Mouse (Mus musculus): ENCODE measurements around the gene Gja4. TPM values are rescaled to one million over a fixed set of nuclear protein-coding genes. Genes with fewer than 3 reads are reported as not detected.

Gja4 gene
- polyA plus RNA-seq (2014; fragmentation: Nextera tagmentation; extraction: Ambion mirVana): 12.3 and 13.9 TPM in 2 replicates

- peak; percentile 85 for DNase-seq (ENCODE audit: low spot score)
- peaks cover 7% of the 10 kb centered on the region; the same call in 1 of the 2 replicates for H3K27me3 ChIP-seq (ENCODE audit: control insufficient read depth, insufficient read depth, low read length)
- H3K4me2 ChIP-seq (ENCODE audit: low read depth, low read length, severe bottlenecking): peak within 1 kb of the TSS; percentile 92
- H3K9me3 ChIP-seq (ENCODE audit: control insufficient read depth, low read length): no peaks in the 10 kb centered on the region
- under 1% methylated on average over 25 of the region's 25 CpGs for WGBS
- peaks cover 7% of the 10 kb centered on the region for H3K4me1 ChIP-seq (replicated peaks; ENCODE audit: control insufficient read depth, insufficient read depth, low read length)
- peak within 1 kb of the TSS; percentile 43 for H3K4me3 ChIP-seq (ENCODE audit: low read depth, low read length)
- no peaks in the 10 kb centered on the region for H3K36me3 ChIP-seq (ENCODE audit: control insufficient read depth, insufficient read depth, low read length)
- peak within 1 kb of the TSS; percentile 58 for H3K9ac ChIP-seq (ENCODE audit: low read length)
- no peak within 1 kb of the TSS for H3K27ac ChIP-seq (ENCODE audit: low read depth, low read length)
- ATAC-seq (replicated peaks; ENCODE audit: low FRiP score): peak; percentile 82
Observed at GRCm38 (mm10) chr4:127313861-127314260, at the start of gene Gja4. Gene Gja4, minus strand, starts transcription at chr4:127314039.

DNA sequence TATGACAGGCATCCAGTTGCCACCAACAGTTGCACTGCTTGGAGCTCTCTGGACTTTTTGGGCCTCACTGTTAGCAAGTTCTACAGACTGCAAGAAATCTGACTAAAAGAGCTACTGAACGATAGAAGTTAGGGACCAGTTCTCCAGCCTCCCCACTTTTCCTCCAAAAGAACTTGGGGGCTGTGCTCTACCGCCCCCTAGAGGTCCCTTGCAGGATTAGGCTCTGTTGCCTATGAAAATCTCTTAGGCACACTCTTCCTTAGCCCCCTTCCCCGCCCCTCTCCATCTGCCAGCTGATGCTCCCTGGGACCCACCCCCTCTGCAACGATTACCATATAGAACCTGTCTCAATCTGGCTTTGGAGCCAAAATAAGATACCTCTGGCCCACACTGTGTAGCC lies 49.5 kb upstream of the Gja4 start:
- 61% methylated on average over 4 of the region's 4 CpGs for WGBS
- no peak for DNase-seq (ENCODE audit: low spot score)

DNA sequence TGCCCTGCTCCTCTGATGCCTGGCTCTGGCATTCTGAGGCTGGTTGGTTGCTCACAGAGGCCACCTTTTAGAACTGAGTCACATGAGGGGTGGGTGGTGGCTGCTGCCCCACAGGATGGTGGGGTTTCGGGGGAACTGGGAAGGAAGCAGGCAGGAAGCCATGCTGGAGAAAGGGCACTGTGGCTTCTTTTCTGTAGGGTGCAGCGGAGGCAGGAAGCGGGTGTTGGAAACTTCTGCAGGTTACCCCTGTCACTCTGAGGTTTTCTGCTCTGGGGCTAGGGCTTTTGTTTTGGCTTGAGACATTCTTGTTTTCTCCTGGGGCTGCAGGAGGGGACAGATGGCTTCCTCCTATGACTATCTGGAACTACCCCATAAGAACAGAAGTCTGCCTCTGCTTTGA lies 48.7 kb upstream of the Gja4 start:
- 77% methylated on average over 2 of the region's 3 CpGs for WGBS
- Histone ChIP-seq H3K4me1 (replicated peaks; ENCODE audit: control insufficient read depth, insufficient read depth, low read length) (no peaks in the 10 kb centered on the region; the same call in 1 of the 2 replicates), H3K27me3 (ENCODE audit: control insufficient read depth, insufficient read depth, low read length) (no peaks in the 10 kb centered on the region), H3K36me3 (ENCODE audit: control insufficient read depth, insufficient read depth, low read length) (no peaks in the 10 kb centered on the region), H3K9ac (ENCODE audit: low read length) (no peak overlapping the region), H3K27ac (ENCODE audit: low read depth, low read length) (no peak overlapping the region), H3K9me3 (ENCODE audit: control insufficient read depth, low read length) (no peaks in the 10 kb centered on the region), H3K4me3 (ENCODE audit: low read depth, low read length) (no peak overlapping the region), H3K4me2 (ENCODE audit: low read depth, low read length, severe bottlenecking) (no peak overlapping the region)
- ATAC-seq (replicated peaks; ENCODE audit: low FRiP score): no peak
- DNase-seq (ENCODE audit: low spot score): no peak

More for the DNA sequence above, 49.5 kb upstream of the Gja4 start:
- H3K9me3 ChIP-seq (ENCODE audit: control insufficient read depth, low read length): no peaks in the 10 kb centered on the region
- no peaks in the 10 kb centered on the region for H3K4me1 ChIP-seq (replicated peaks; ENCODE audit: control insufficient read depth, insufficient read depth, low read length)
- no peak overlapping the region for H3K27ac ChIP-seq (ENCODE audit: low read depth, low read length)
- H3K27me3 ChIP-seq (ENCODE audit: control insufficient read depth, insufficient read depth, low read length): no peaks in the 10 kb centered on the region
- no peaks in the 10 kb centered on the region for H3K36me3 ChIP-seq (ENCODE audit: control insufficient read depth, insufficient read depth, low read length)
- H3K9ac ChIP-seq (ENCODE audit: low read length): no peak overlapping the region
- no peak overlapping the region for H3K4me2 ChIP-seq (ENCODE audit: low read depth, low read length, severe bottlenecking)
- H3K4me3 ChIP-seq (ENCODE audit: low read depth, low read length): no peak overlapping the region
- ATAC-seq (replicated peaks; ENCODE audit: low FRiP score): no peak

DNA sequence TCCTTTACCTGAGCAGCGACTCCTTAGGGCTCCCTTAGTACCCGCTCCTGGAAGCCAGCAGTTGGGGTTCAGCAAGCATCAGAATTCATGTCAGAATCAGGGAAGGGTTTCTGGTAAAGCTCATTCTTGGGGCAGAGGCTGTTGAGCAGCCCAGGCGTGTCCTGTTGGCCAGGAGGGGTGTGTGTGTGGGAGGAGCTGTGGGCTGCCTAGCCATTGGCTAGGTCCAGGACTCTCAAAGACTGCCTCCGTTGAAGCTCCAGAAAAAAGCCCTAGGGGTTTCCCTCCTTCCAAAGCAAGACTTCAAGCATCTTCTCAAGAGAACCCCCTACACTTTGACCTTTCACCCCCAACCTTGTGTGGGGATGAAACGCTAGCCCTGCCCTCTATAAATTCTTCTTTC lies 44.2 kb upstream of the Gja4 start, which contains the start of gene Gjb5:
Gjb5 (minus strand) TSS at position 164 of the 400 bp plus-strand sequence.
- Histone ChIP-seq H3K4me1 (replicated peaks; ENCODE audit: control insufficient read depth, insufficient read depth, low read length) (no peaks in the 10 kb centered on the region; the same call in 1 of the 2 replicates), H3K4me3 (ENCODE audit: low read depth, low read length) (no peak within 1 kb of the TSS), H3K36me3 (ENCODE audit: control insufficient read depth, insufficient read depth, low read length) (no peaks in the 10 kb centered on the region), H3K9me3 (ENCODE audit: control insufficient read depth, low read length) (no peaks in the 10 kb centered on the region), H3K27me3 (ENCODE audit: control insufficient read depth, insufficient read depth, low read length) (no peaks in the 10 kb centered on the region), H3K9ac (ENCODE audit: low read length) (no peak within 1 kb of the TSS), H3K27ac (ENCODE audit: low read depth, low read length) (no peak within 1 kb of the TSS), H3K4me2 (ENCODE audit: low read depth, low read length, severe bottlenecking) (no peak within 1 kb of the TSS)
- 25% methylated on average over 5 of the region's 5 CpGs for WGBS
- no peak for DNase-seq (ENCODE audit: low spot score)
- no peak for ATAC-seq (replicated peaks; ENCODE audit: low FRiP score)

- Histone ChIP-seq H3K36me3 (ENCODE audit: control insufficient read depth, insufficient read depth, low read length) (no peaks in the 10 kb centered on the region), H3K27ac (ENCODE audit: low read depth, low read length) (no peak overlapping the region), H3K4me2 (ENCODE audit: low read depth, low read length, severe bottlenecking) (no peak overlapping the region), H3K27me3 (ENCODE audit: control insufficient read depth, insufficient read depth, low read length) (no peaks in the 10 kb centered on the region), H3K9me3 (ENCODE audit: control insufficient read depth, low read length) (no peaks in the 10 kb centered on the region), H3K4me1 (replicated peaks; ENCODE audit: control insufficient read depth, insufficient read depth, low read length) (no peaks in the 10 kb centered on the region; the same call in 1 of the 2 replicates), H3K9ac (ENCODE audit: low read length) (no peak overlapping the region), H3K4me3 (ENCODE audit: low read depth, low read length) (no peak overlapping the region)
- DNase-seq (ENCODE audit: low spot score): no peak
- no peak for ATAC-seq (replicated peaks; ENCODE audit: low FRiP score)
- WGBS: 83% methylated on average over 15 of the region's 15 CpGs
Observed at GRCm38 (mm10) chr4:127354506-127355485, 41.0 kb upstream of the Gja4 start.

- no peaks in the 10 kb centered on the region for H3K9me3 ChIP-seq (ENCODE audit: control insufficient read depth, low read length)
- 39% methylated on average over 8 of the region's 8 CpGs for WGBS
- no peaks in the 10 kb centered on the region; the same call in 1 of the 2 replicates for H3K4me1 ChIP-seq (replicated peaks; ENCODE audit: control insufficient read depth, insufficient read depth, low read length)
- H3K27me3 ChIP-seq (ENCODE audit: control insufficient read depth, insufficient read depth, low read length): no peaks in the 10 kb centered on the region
- H3K27ac ChIP-seq (ENCODE audit: low read depth, low read length): no peak within 1 kb of the TSS
- no peak within 1 kb of the TSS for H3K9ac ChIP-seq (ENCODE audit: low read length)
- no peak for ATAC-seq (replicated peaks; ENCODE audit: low FRiP score)
- H3K4me3 ChIP-seq (ENCODE audit: low read depth, low read length): no peak within 1 kb of the TSS
- DNase-seq (ENCODE audit: low spot score): no peak
- H3K36me3 ChIP-seq (ENCODE audit: control insufficient read depth, insufficient read depth, low read length): no peaks in the 10 kb centered on the region
- no peak within 1 kb of the TSS for H3K4me2 ChIP-seq (ENCODE audit: low read depth, low read length, severe bottlenecking)
Observed at GRCm38 (mm10) chr4:127353951-127354438, 40.2 kb upstream of the Gja4 start, which contains the start of gene Gjb4. Gene Gjb4, minus strand, starts transcription at chr4:127354081.

DNA sequence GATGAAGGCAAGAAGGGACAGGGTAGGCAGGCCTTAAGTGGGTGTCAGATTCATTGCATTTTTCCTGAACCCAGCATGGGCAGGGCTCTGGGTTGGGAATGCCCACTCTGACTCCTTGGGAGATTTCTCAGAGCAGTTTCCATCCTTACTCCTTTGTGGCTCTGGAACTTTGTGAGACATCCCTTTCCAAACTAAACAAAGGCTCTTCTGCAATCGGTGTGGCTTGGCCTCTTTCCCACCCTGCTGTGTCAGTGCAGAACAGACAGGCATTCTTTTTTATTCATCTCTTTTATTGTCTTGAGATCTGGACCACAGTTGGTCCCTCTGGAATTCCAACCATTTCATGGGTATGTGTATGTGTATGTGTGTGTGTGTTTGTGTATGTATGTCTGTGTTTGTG lies 38.8 kb upstream of the Gja4 start:
- no peak overlapping the region for H3K4me3 ChIP-seq (ENCODE audit: low read depth, low read length)
- no peak overlapping the region for H3K4me2 ChIP-seq (ENCODE audit: low read depth, low read length, severe bottlenecking)
- no peak for ATAC-seq (replicated peaks; ENCODE audit: low FRiP score)
- H3K27ac ChIP-seq (ENCODE audit: low read depth, low read length): no peak overlapping the region
- H3K9me3 ChIP-seq (ENCODE audit: control insufficient read depth, low read length): no peaks in the 10 kb centered on the region
- DNase-seq (ENCODE audit: low spot score): no peak
- H3K4me1 ChIP-seq (replicated peaks; ENCODE audit: control insufficient read depth, insufficient read depth, low read length): no peaks in the 10 kb centered on the region; the same call in 1 of the 2 replicates
- 37% methylated on average over 1 of the region's 1 CpGs for WGBS
- H3K27me3 ChIP-seq (ENCODE audit: control insufficient read depth, insufficient read depth, low read length): no peaks in the 10 kb centered on the region
- no peak overlapping the region for H3K9ac ChIP-seq (ENCODE audit: low read length)
- H3K36me3 ChIP-seq (ENCODE audit: control insufficient read depth, insufficient read depth, low read length): no peaks in the 10 kb centered on the region

- Histone ChIP-seq H3K4me1 (replicated peaks; ENCODE audit: control insufficient read depth, insufficient read depth, low read length) (no peaks in the 10 kb centered on the region), H3K9ac (ENCODE audit: low read length) (no peak overlapping the region), H3K4me2 (ENCODE audit: low read depth, low read length, severe bottlenecking) (no peak overlapping the region), H3K9me3 (ENCODE audit: control insufficient read depth, low read length) (no peaks in the 10 kb centered on the region), H3K27ac (ENCODE audit: low read depth, low read length) (no peak overlapping the region), H3K4me3 (ENCODE audit: low read depth, low read length) (no peak overlapping the region), H3K27me3 (ENCODE audit: control insufficient read depth, insufficient read depth, low read length) (no peaks in the 10 kb centered on the region), H3K36me3 (ENCODE audit: control insufficient read depth, insufficient read depth, low read length) (no peaks in the 10 kb centered on the region)
- no peak for ATAC-seq (replicated peaks; ENCODE audit: low FRiP score)
- 71% methylated on average over 4 of the region's 4 CpGs for WGBS
- DNase-seq (ENCODE audit: low spot score): no peak
Observed at GRCm38 (mm10) chr4:127349560-127350300, 35.9 kb upstream of the Gja4 start.

Data from forebrain, embryonic 11.5 days (tissue).